Mouse (Mus musculus): Measurements from ENCODE around the gene Ltbp3. TPM values are rescaled to one million over a fixed set of nuclear protein-coding genes. Genes with fewer than 3 reads are reported as not detected.

Ltbp3 gene
- polyA plus RNA-seq, 1 experiment from 2014 or later = 9.7 TPM

DNA sequence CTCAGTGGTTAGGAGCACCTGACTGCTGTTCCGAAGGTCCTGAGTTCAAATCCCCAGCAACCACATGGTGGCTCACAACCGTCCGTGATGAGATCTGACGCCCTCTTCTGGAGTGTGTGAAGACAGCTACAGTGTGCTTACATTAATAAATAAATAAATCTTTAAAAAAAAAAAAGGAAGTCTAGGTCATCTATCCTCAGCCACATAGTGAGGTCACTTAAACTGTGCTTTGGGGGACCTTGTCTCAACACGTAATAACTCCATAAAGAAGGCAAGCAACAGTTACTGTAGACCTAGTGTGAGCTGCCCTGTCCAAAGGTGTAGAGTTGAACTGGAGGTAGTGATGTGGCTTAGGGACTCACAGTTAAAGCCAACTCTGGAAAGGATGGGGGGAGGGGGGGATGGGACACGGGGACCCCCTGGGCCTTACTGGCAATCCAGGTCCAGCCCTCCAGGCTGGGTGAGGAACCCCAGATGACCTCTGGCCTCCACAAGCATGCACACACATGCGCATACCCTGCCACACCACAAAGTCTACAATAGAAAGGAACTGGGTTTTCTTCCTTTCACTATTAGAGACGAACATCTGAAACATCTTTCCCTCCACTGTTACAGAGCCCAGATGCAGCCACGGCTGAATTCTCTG is 36.8 kb downstream of the Ltbp3 start:
- H3K9me3 ChIP-seq (ENCODE audit: control insufficient read depth, low read length) = no peaks in the 10 kb centered on the region
- no peak overlapping the region for H3K27ac ChIP-seq (replicated peaks; ENCODE audit: low read depth, low read length)
- H3K27me3 ChIP-seq (ENCODE audit: control insufficient read depth, insufficient read depth, low read length) = no peaks in the 10 kb centered on the region
- no peak for ATAC-seq (ENCODE audit: insufficient number of reproducible peaks, low FRiP score, low TSS enrichment, low read depth)
- no peak for DNase-seq (ENCODE audit: low spot score)
- H3K4me3 ChIP-seq (ENCODE audit: low read depth, low read length) = no peak overlapping the region
- WGBS = 82% methylated on average over 9 of the region's 9 CpGs
- H3K36me3 ChIP-seq (ENCODE audit: control insufficient read depth, insufficient read depth, low read length) = no peaks in the 10 kb centered on the region
- no peak overlapping the region for H3K4me2 ChIP-seq (ENCODE audit: low read depth, severe bottlenecking)
- H3K9ac ChIP-seq (ENCODE audit: low read length) = no peak overlapping the region
- no peaks in the 10 kb centered on the region for H3K4me1 ChIP-seq (ENCODE audit: control insufficient read depth, insufficient read depth, low read length)

DNA sequence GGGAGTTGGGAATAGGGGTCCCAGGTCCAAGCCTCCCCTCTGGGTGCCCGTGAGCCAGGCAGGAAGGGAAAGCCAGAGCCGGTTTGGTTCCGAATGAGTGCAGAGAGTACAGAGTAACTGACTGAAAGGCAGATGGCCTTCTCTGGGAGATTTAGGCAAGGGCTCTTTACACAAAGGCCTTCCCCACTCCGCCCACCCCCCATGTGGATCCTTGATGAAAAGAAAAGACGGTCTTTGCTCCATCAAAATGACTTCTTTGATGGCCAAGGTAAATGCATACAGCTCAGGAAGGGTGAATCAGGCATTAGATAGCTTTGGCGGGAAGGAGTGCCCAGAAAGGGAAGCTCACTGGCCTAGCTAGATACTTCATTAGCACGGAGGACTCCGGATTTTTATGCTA is 37.6 kb downstream of the Ltbp3 start:
- Histone ChIP-seq H3K4me3 (ENCODE audit: low read depth, low read length) (no peak overlapping the region), H3K4me1 (ENCODE audit: control insufficient read depth, insufficient read depth, low read length) (no peaks in the 10 kb centered on the region), H3K9me3 (ENCODE audit: control insufficient read depth, low read length) (no peaks in the 10 kb centered on the region), H3K36me3 (ENCODE audit: control insufficient read depth, insufficient read depth, low read length) (no peaks in the 10 kb centered on the region), H3K27me3 (ENCODE audit: control insufficient read depth, insufficient read depth, low read length) (no peaks in the 10 kb centered on the region), H3K27ac (replicated peaks; ENCODE audit: low read depth, low read length) (no peak overlapping the region), H3K4me2 (ENCODE audit: low read depth, severe bottlenecking) (no peak overlapping the region), H3K9ac (ENCODE audit: low read length) (no peak overlapping the region)
- 59% methylated on average over 8 of the region's 8 CpGs for whole genome bisulfite sequencing
- ATAC-seq (ENCODE audit: insufficient number of reproducible peaks, low FRiP score, low TSS enrichment, low read depth) (no peak), DNase-seq (ENCODE audit: low spot score) (no peak)

DNA sequence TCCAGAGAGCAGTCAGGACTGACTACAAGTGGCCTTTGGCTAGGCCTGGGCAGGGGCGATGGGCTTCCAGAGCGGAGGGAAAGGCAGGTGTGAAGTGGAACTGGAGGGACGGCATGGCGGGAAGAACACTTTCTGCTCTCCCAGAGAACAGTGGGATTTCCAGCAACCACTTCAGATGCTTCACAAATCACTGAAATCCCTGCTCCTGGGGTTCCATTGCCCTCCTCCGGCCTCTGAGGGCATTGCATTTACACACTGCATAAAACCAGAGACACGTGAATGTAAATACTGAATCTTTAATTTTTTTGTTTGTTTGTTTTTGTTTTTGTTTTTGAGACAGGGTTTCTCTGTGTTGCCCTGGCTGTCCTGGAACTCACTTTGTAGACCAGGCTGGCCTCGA is 39.5 kb downstream of the Ltbp3 start:
- H3K27ac ChIP-seq (replicated peaks; ENCODE audit: low read depth, low read length) = no peak overlapping the region
- DNase-seq (ENCODE audit: low spot score) (peak; percentile 45), ATAC-seq (ENCODE audit: insufficient number of reproducible peaks, low FRiP score, low TSS enrichment, low read depth) (no peak)
- WGBS = 69% methylated on average over 7 of the region's 7 CpGs
- no peaks in the 10 kb centered on the region for H3K27me3 ChIP-seq (ENCODE audit: control insufficient read depth, insufficient read depth, low read length)
- no peak overlapping the region for H3K4me3 ChIP-seq (ENCODE audit: low read depth, low read length)
- no peaks in the 10 kb centered on the region for H3K9me3 ChIP-seq (ENCODE audit: control insufficient read depth, low read length)
- H3K36me3 ChIP-seq (ENCODE audit: control insufficient read depth, insufficient read depth, low read length) = no peaks in the 10 kb centered on the region
- no peaks in the 10 kb centered on the region for H3K4me1 ChIP-seq (ENCODE audit: control insufficient read depth, insufficient read depth, low read length)
- no peak overlapping the region for H3K9ac ChIP-seq (ENCODE audit: low read length)
- no peak overlapping the region for H3K4me2 ChIP-seq (ENCODE audit: low read depth, severe bottlenecking)

DNA sequence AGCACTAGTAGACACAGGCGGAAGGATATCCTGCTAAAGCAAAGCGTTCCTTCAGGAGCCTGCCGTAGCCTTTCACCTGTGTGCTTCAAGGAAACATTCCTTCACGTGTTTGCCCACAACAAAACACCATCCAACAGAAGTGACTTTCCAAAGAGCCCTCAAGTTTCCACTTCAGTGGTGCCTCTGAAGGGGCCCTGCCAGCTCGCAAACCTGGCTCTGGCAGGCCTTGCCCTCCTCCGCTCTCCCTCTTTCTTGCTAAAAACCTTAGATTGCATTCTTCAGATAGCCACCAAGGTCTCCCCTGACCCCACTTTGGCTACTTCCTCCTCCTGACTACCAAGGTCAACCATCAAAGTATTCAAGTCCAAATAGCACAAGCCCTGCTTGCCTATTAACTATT is 40.8 kb downstream of the Ltbp3 start:
- no peaks in the 10 kb centered on the region for H3K9me3 ChIP-seq (ENCODE audit: control insufficient read depth, low read length)
- H3K9ac ChIP-seq (ENCODE audit: low read length) = no peak overlapping the region
- 92% methylated on average over 6 of the region's 6 CpGs for WGBS

DNA sequence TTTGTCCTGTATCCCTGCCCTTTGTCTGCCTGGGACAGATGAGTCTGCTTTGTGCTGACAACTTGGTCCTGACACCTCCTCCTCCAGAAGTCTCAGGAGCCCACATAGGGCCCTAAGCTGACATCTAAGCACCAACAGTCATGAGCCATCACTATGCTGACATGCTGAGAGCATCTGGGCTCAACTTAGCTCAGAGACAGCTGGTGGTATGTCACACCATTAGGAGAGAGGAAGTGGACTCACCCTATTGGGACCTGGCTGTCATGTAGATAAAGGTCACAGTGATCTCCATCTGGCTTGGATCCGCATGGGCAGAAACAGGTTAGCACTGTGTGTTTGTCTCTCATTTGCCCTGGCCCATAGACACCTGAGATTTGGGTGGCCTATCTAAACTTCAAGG is 41.4 kb downstream of the Ltbp3 start:
- Histone ChIP-seq H3K36me3 (ENCODE audit: control insufficient read depth, insufficient read depth, low read length) (no peaks in the 10 kb centered on the region), H3K4me3 (ENCODE audit: low read depth, low read length) (no peak overlapping the region), H3K27me3 (ENCODE audit: control insufficient read depth, insufficient read depth, low read length) (no peaks in the 10 kb centered on the region), H3K9ac (ENCODE audit: low read length) (no peak overlapping the region), H3K4me1 (ENCODE audit: control insufficient read depth, insufficient read depth, low read length) (no peaks in the 10 kb centered on the region), H3K4me2 (ENCODE audit: low read depth, severe bottlenecking) (no peak overlapping the region), H3K27ac (replicated peaks; ENCODE audit: low read depth, low read length) (no peak overlapping the region), H3K9me3 (ENCODE audit: control insufficient read depth, low read length) (no peaks in the 10 kb centered on the region)
- ATAC-seq (ENCODE audit: insufficient number of reproducible peaks, low FRiP score, low TSS enrichment, low read depth) (no peak), DNase-seq (ENCODE audit: low spot score) (no peak)
- 81% methylated on average over 1 of the region's 1 CpGs for WGBS

More for the DNA sequence above, 40.8 kb downstream of the Ltbp3 start:
- Histone ChIP-seq H3K27ac (replicated peaks; ENCODE audit: low read depth, low read length) (no peak overlapping the region), H3K4me2 (ENCODE audit: low read depth, severe bottlenecking) (no peak overlapping the region), H3K4me3 (ENCODE audit: low read depth, low read length) (no peak overlapping the region), H3K27me3 (ENCODE audit: control insufficient read depth, insufficient read depth, low read length) (no peaks in the 10 kb centered on the region), H3K36me3 (ENCODE audit: control insufficient read depth, insufficient read depth, low read length) (no peaks in the 10 kb centered on the region), H3K4me1 (ENCODE audit: control insufficient read depth, insufficient read depth, low read length) (no peaks in the 10 kb centered on the region)
- ATAC-seq (ENCODE audit: insufficient number of reproducible peaks, low FRiP score, low TSS enrichment, low read depth) = no peak
- no peak for DNase-seq (ENCODE audit: low spot score)

DNA sequence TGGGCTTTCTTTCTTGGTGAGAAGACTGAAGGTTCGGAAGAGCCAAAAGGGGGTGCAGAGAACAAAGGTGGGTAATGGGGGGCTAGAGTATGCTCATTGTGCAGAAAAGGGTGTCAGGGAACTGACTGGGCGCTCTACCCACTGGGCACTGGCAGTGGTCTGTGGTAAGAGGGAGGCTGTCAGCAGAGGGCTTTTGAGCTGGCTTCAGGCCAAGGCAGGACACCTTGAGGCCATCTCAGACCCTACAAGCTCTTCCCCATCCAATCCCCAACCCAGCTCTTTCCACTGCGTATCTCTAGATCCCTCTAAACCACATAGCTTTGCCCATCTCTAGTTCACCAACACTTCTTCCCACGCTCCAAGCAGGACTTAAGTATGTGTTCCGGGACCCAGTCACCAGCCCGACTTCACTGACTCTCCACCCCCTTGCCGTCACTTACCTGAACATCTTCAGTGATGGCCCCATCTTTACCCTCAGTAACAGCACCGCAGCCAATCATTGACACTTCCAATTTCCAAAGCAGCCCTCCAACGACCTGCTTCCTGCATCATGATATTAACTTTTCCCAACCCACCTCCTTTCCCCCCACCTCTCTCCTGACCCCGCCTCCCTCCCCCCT is 44.4 kb downstream of the Ltbp3 start:
- H3K36me3 ChIP-seq (ENCODE audit: control insufficient read depth, insufficient read depth, low read length) = no peaks in the 10 kb centered on the region
- no peaks in the 10 kb centered on the region for H3K9me3 ChIP-seq (ENCODE audit: control insufficient read depth, low read length)
- H3K27me3 ChIP-seq (ENCODE audit: control insufficient read depth, insufficient read depth, low read length) = no peaks in the 10 kb centered on the region
- no peak overlapping the region for H3K27ac ChIP-seq (replicated peaks; ENCODE audit: low read depth, low read length)
- H3K4me3 ChIP-seq (ENCODE audit: low read depth, low read length) = no peak overlapping the region
- no peaks in the 10 kb centered on the region for H3K4me1 ChIP-seq (ENCODE audit: control insufficient read depth, insufficient read depth, low read length)
- DNase-seq (ENCODE audit: low spot score) (no peak), ATAC-seq (ENCODE audit: insufficient number of reproducible peaks, low FRiP score, low TSS enrichment, low read depth) (no peak)
- 60% methylated on average over 10 of the region's 10 CpGs for whole genome bisulfite sequencing
- no peak overlapping the region for H3K4me2 ChIP-seq (ENCODE audit: low read depth, severe bottlenecking)
- no peak overlapping the region for H3K9ac ChIP-seq (ENCODE audit: low read length)

DNA sequence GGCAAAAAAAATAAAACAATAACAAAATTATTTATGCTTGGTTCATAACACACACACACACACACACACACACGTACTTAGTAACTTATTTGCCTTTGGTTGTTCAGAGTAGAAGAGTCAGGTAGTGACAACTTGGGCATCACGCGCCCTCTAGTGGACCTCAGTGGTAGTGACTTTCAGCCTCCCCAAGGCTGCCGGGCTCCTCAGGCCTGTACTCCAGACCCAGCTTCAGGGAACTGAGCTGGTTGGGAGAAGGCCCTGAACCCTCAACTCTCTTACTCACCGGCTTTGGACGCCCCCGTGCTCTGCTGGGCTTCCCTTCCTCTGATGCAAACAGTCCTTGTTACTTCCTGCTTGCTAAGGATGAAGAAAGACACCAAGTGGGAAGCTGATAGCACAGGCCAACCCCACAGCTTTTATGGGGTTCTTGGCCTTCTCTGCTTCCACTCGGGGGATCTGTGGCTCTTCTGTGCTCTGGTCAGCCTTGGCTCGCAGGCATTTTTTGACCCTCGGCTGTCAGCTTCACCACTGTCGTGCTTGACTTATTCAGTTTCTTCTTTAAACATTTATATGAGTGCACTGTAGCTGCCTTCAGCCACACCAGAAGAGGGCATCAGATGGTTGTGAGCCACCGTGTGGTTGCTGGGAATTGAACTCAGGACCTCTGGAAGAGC is 45.9 kb downstream of the Ltbp3 start:
- Histone ChIP-seq H3K36me3 (ENCODE audit: control insufficient read depth, insufficient read depth, low read length) (no peaks in the 10 kb centered on the region), H3K4me3 (ENCODE audit: low read depth, low read length) (no peak overlapping the region), H3K9ac (ENCODE audit: low read length) (no peak overlapping the region), H3K9me3 (ENCODE audit: control insufficient read depth, low read length) (no peaks in the 10 kb centered on the region), H3K4me2 (ENCODE audit: low read depth, severe bottlenecking) (no peak overlapping the region), H3K27me3 (ENCODE audit: control insufficient read depth, insufficient read depth, low read length) (no peaks in the 10 kb centered on the region), H3K4me1 (ENCODE audit: control insufficient read depth, insufficient read depth, low read length) (no peaks in the 10 kb centered on the region), H3K27ac (replicated peaks; ENCODE audit: low read depth, low read length) (no peak overlapping the region)
- WGBS = 13% methylated on average over 12 of the region's 12 CpGs
- DNase-seq (ENCODE audit: low spot score) (peak; percentile 94), ATAC-seq (ENCODE audit: insufficient number of reproducible peaks, low FRiP score, low TSS enrichment, low read depth) (0 out of 2 replicates have a peak, but pooled peaks have one; percentile 68)

DNA sequence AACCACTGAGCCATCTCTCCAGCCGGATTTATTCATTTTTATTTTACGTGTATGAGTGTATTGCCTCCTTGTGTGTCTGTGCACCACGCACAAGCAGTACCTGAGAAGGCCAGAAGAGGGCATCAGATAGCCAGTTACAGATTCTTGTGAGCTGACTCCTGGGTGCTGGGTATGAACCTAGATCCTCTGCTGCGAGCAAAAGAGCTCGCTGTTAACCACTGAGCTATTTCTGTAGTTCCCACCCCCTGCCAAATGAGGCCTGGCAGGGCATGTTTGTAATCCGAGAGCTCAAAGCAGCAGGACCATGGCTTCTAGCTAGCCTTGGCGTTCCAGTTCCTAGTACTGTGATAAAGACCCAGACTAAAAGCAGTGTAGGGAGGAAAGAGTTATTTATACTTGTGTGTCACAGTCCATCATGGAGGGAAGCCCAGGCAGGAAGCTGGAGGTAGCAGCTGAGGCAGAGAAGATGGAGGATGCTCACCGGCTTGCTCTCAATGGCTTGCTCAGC is 46.5 kb downstream of the Ltbp3 start:
- H3K4me3 ChIP-seq (ENCODE audit: low read depth, low read length) = no peak overlapping the region
- 16% methylated on average over 8 of the region's 8 CpGs for WGBS

More for the DNA sequence above, 46.5 kb downstream of the Ltbp3 start:
- no peak overlapping the region for H3K4me2 ChIP-seq (ENCODE audit: low read depth, severe bottlenecking)
- H3K36me3 ChIP-seq (ENCODE audit: control insufficient read depth, insufficient read depth, low read length) = no peaks in the 10 kb centered on the region
- DNase-seq (ENCODE audit: low spot score) (peak; percentile 95), ATAC-seq (ENCODE audit: insufficient number of reproducible peaks, low FRiP score, low TSS enrichment, low read depth) (peak; percentile 19; the same call in 1 of the 2 replicates)
- no peaks in the 10 kb centered on the region for H3K27me3 ChIP-seq (ENCODE audit: control insufficient read depth, insufficient read depth, low read length)
- 0 out of 2 replicates have a peak overlapping the region, but pooled peaks have one; percentile 30 for H3K27ac ChIP-seq (replicated peaks; ENCODE audit: low read depth, low read length)
- H3K9ac ChIP-seq (ENCODE audit: low read length) = no peak overlapping the region
- H3K9me3 ChIP-seq (ENCODE audit: control insufficient read depth, low read length) = no peaks in the 10 kb centered on the region
- H3K4me1 ChIP-seq (ENCODE audit: control insufficient read depth, insufficient read depth, low read length) = no peaks in the 10 kb centered on the region
